Mouse (Mus musculus) E14TG2a.4 (cell line): ENCODE data around the gene Paics.

Experiments used
- H3K27me3 ChIP-seq: 2 replicates; pipeline ENCODE4 v1.6.1; 2014; ENCODE audit warnings: low read length, control low read depth; ENCODE audit not compliant: insufficient read depth
- H3K36me3 ChIP-seq: 2 replicates; pipeline ENCODE4 v1.6.1; 2014; ENCODE audit warnings: low read length, control low read depth; ENCODE audit not compliant: insufficient read depth
- H3K4me1 ChIP-seq: replicated peaks from 2 replicates; pipeline ENCODE4 v1.6.1; 2014; ENCODE audit warnings: low read depth, low read length, control low read depth
- H3K4me3 ChIP-seq: replicated peaks from 2 replicates; pipeline ENCODE4 v1.5.1; 2014; ENCODE audit warnings: mild to moderate bottlenecking, low read length
- H3K9me3 ChIP-seq: 2 replicates; pipeline ENCODE4 v1.6.1; 2014; ENCODE audit warnings: low read length, control low read depth
- CTCF ChIP-seq: conservative IDR thresholded peaks from 2 replicates; pipeline ENCODE4 v1.5.1; 2014; ENCODE audit warnings: low read length
- NANOG ChIP-seq: IDR thresholded peaks from 2 replicates; pipeline ENCODE4 v1.6.1; 2014; ENCODE audit warnings: borderline replicate concordance, low read length, mixed read lengths
- POU5F1 ChIP-seq: IDR thresholded peaks from 2 replicates; pipeline ENCODE4 v1.6.1; 2014; ENCODE audit warnings: low read length, borderline replicate concordance

Gene Paics

DNA sequence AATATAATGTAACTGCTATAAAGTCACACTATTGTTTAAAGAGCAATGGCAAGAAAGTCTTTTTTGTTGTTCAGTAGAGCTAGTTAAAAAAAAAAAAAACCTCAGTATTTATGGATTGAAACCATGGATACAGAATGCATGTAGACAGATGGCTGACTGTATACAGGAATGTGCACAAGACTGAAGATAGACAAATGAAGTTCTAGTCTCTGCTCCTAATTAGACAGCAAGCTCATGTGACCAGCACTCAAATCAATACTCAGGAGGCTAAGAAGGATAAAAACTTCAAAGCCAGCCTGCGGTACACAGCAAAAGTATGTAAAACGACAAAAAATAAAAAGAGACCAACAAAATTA is 5.5 kb upstream of the Paics start:
- Histone ChIP-seq H3K4me3 (no peak overlapping the region), H3K36me3 (peaks cover 68% of the 10 kb centered on the region), H3K27me3 (no peaks in the 10 kb centered on the region), H3K9me3 (no peaks in the 10 kb centered on the region), H3K4me1 (peaks cover 86% of the 10 kb centered on the region)
- TF ChIP-seq NANOG (no peak), CTCF (no peak), POU5F1 (no peak)

GRCm38 (mm10) chr5:76947142-76947541 is 4.0 kb upstream of the Paics start:
- Histone ChIP-seq H3K27me3 (no peaks in the 10 kb centered on the region), H3K4me1 (peaks cover 72% of the 10 kb centered on the region), H3K36me3 (peaks cover 59% of the 10 kb centered on the region), H3K9me3 (no peaks in the 10 kb centered on the region), H3K4me3 (no peak overlapping the region)
- TF ChIP-seq CTCF (no peak), POU5F1 (no peak), NANOG (no peak)

- TF ChIP-seq NANOG (no peak), CTCF (no peak), POU5F1 (no peak)
- Histone ChIP-seq H3K4me1 (peaks cover 70% of the 10 kb centered on the region), H3K27me3 (no peaks in the 10 kb centered on the region), H3K4me3 (peak overlapping the region; percentile 45), H3K9me3 (no peaks in the 10 kb centered on the region), H3K36me3 (peaks cover 57% of the 10 kb centered on the region)
These were observed 3.3 kb upstream of the Paics start for GRCm38 (mm10) chr5:76947758-76948157.

DNA sequence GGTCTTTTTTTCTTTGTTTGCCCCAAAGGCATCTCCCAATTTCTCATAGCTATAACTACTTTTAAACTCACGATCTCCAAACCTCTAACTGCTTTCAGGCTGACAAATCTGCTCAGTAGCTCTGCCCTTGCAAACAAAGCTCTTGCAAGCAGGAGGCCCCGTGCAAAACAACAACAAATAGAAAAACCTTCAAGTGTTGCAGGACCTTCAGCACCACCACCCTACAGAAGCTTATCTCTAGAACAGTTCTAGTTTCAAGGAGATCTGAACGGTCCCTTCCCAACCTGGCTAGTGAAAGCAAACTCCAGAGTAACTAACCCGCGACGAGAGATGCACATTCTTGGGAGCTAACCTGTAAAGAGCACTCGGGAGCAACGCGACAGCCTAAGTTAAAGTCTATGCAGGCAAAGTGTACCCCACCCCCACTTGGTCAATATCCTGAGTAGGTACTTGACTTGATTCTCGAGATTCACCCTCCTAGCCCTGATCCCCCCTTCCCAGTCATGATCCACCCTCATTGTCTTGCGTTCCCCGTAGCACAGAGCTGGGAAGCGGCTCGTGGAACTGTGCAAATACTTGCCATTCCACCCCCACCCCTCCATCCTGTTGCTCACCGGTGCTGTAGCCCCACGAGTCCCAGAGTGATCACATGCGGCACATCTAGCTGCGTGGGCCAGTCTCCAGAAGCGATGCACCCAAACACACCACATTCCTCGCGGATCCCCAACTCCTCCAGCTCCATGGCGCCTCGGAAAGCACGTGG is 583 bp upstream of the Paics start:
- peak overlapping the region; percentile 98 for H3K4me3 ChIP-seq
- no peaks in the 10 kb centered on the region for H3K9me3 ChIP-seq
- peaks cover 78% of the 10 kb centered on the region for H3K4me1 ChIP-seq
- TF ChIP-seq POU5F1 (no peak), CTCF (no peak), NANOG (no peak)
- no peaks in the 10 kb centered on the region for H3K27me3 ChIP-seq
- H3K36me3 ChIP-seq, result peaks cover 72% of the 10 kb centered on the region

DNA sequence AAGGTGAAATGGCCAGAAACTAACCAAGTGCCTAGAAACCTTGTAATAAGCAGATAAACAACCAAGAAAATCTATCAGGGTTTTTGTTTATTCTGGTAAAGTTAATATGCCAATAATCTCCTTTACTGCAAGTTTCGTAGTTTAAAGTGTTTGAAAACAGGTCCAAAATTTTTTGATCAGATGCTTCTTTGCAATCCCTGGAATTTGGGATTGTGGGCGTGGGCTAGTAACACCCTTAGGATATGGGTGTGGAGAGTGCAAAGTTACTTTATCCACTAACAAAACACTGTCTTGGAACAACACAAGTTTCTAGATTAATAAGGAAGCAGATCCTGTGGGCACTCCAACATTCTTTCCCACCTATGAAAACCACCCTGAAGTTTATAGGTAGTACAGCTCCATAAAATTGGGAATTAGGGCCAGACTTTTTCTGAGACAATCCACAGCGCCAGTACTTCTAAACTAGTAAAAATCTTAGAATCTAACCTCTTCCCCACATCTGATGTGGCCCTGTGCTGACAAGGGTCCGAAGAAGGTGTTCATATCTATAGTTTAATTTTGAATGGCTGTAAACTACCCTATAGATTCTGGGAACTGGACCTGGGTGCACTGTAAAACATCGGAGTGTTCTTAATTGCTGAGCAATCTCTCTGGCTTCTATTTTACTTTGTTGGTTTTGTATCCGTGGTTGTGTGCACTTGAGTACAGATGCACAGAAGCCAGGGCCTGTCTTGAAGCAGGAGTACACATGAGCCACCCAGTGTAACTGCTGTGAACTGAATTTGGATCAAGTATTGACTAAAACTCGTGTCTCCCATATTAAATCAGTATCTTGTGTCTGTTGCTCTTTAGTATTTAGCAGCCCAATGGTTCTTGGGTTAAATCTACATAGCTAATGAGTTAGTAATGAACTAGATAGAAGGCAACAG is 1.3 kb downstream of the Paics start:
- TF ChIP-seq POU5F1, result no peak
- TF ChIP-seq NANOG, result no peak
- TF ChIP-seq CTCF, result no peak
- Histone ChIP-seq H3K9me3 (no peaks in the 10 kb centered on the region), H3K4me3 (peak overlapping the region; percentile 98), H3K36me3 (peaks cover 73% of the 10 kb centered on the region), H3K4me1 (peaks cover 78% of the 10 kb centered on the region), H3K27me3 (no peaks in the 10 kb centered on the region)

GRCm38 (mm10) chr5:76953794-76954193 is 2.7 kb downstream of the Paics start:
- Histone ChIP-seq H3K27me3 (no peaks in the 10 kb centered on the region), H3K4me3 (peak overlapping the region; percentile 98), H3K36me3 (peaks cover 73% of the 10 kb centered on the region), H3K4me1 (peaks cover 78% of the 10 kb centered on the region), H3K9me3 (no peaks in the 10 kb centered on the region)
- TF ChIP-seq CTCF, result no peak
- no peak for TF ChIP-seq POU5F1
- TF ChIP-seq NANOG, result no peak

DNA sequence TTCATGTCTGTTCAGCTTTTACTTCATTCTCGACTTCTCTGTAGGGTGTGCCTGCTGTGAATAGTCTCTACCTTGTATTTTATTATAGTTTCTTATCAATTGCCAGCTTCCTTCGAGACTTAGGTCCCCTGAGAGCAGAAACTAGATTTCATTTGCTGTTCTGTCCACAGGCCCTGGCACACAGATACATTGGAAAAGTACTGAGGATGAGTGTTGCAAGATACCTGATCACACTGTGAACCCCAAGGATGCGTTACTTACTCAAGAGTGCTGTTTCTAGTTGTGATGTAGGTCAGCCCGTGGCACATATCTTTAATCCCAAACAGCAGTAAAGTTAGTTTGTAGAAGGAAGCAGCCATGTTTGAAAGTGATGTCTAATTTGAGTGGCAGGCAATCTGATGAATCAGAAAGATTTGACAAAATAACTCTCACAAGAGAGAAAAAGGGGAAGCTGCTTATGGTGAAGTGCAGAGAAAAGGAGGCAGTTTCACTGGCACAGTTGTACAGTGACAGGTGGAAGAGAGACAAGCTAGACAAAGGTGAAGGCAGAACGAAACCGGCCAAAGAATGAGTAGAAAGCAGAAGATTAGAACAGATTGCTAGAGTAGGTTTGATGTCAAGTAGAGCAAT is 3.3 kb downstream of the Paics start:
- Histone ChIP-seq H3K27me3 (no peaks in the 10 kb centered on the region), H3K9me3 (no peaks in the 10 kb centered on the region), H3K4me3 (peak overlapping the region; percentile 98), H3K36me3 (peaks cover 72% of the 10 kb centered on the region), H3K4me1 (peaks cover 76% of the 10 kb centered on the region)
- TF ChIP-seq NANOG (no peak), CTCF (no peak), POU5F1 (no peak)

- Histone ChIP-seq H3K9me3 (no peaks in the 10 kb centered on the region), H3K4me3 (peak overlapping the region; percentile 98), H3K4me1 (peaks cover 74% of the 10 kb centered on the region), H3K27me3 (no peaks in the 10 kb centered on the region), H3K36me3 (peaks cover 79% of the 10 kb centered on the region)
- TF ChIP-seq POU5F1, result no peak
- TF ChIP-seq NANOG, result no peak
- TF ChIP-seq CTCF, result no peak
These were observed 4.4 kb downstream of the Paics start for GRCm38 (mm10) chr5:76955474-76955873.
